Mouse (Mus musculus) MEL (cell line): ENCODE measurements around the gene Sult2b1. TPM values are rescaled to one million over a fixed set of nuclear protein-coding genes. Genes with fewer than 3 reads are reported as not detected.

Experiments used
- DNase-seq: peaks from one replicate; pipeline ENCODE4 v3.0.0; 2011; ENCODE audit warnings: low read depth, low spot score
- H3K27ac ChIP-seq: 2 replicates; pipeline ENCODE4 v1.5.1; 2012; ENCODE audit warnings: low read depth, mild to moderate bottlenecking, control low read depth, low read length, moderate library complexity; ENCODE audit not compliant: control insufficient read depth
- H3K27me3 ChIP-seq, 2 experiments: fragments of 150-350 bp in 1 of 2; sonication (generic) in 1 of 2; 2 replicates each; pipeline ENCODE4 v1.6.1; 2012; ENCODE audit warnings: low read length in 2 of 2, mild to moderate bottlenecking in 2 of 2, improper control_type of control experiment in 1 of 2, moderate library complexity in 1 of 2; ENCODE audit not compliant: insufficient read depth in 2 of 2, control insufficient read depth in 1 of 2
- H3K36me3 ChIP-seq, 2 experiments: 2 replicates each; pipeline ENCODE4 v1.6.1; 2012 to 2014; ENCODE audit warnings: low read length in 2 of 2, improper control_type of control experiment in 1 of 2, inconsistent platforms in 1 of 2, mild to moderate bottlenecking in 1 of 2; ENCODE audit not compliant: insufficient read depth in 2 of 2, control insufficient read depth in 1 of 2
- H3K4me1 ChIP-seq, 2 experiments: fragments of 150-350 bp in 1 of 2; sonication (generic) in 1 of 2; 2 replicates each; pipeline ENCODE4 v1.6.1; 2012; ENCODE audit warnings: low read length in 2 of 2, improper control_type of control experiment in 1 of 2, mild to moderate bottlenecking in 1 of 2; ENCODE audit not compliant: insufficient read depth in 2 of 2, control insufficient read depth in 1 of 2
- H3K4me3 ChIP-seq, 2 experiments: fragments of 150-350 bp in 1 of 2; sonication (generic) in 1 of 2; 2 replicates each; pipeline ENCODE4 v1.5.1; 2012; ENCODE audit warnings: low read depth in 2 of 2, low read length in 2 of 2, mild to moderate bottlenecking in 2 of 2, moderate library complexity in 2 of 2, control low read depth in 1 of 2, improper control_type of control experiment in 1 of 2; ENCODE audit not compliant: control insufficient read depth in 1 of 2, insufficient read depth in 1 of 2
- H3K79me2 ChIP-seq: 2 replicates; pipeline ENCODE4 v1.6.1; 2012; ENCODE audit warnings: mild to moderate bottlenecking, low read length, moderate library complexity; ENCODE audit not compliant: control insufficient read depth, poor library complexity, insufficient read depth
- H3K9ac ChIP-seq: 2 replicates; pipeline ENCODE4 v1.6.1; 2012; ENCODE audit warnings: low read depth, mild to moderate bottlenecking, control low read depth, low read length, moderate library complexity; ENCODE audit not compliant: control insufficient read depth, poor library complexity, severe bottlenecking
- H3K9me3 ChIP-seq: fragments of 150-350 bp; sonication (generic); replicated peaks from 2 replicates; pipeline ENCODE4 v1.6.1; 2012; ENCODE audit warnings: mild to moderate bottlenecking, low read length, improper control_type of control experiment, moderate library complexity; ENCODE audit not compliant: insufficient read depth
- CTCF ChIP-seq, 3 experiments: IDR thresholded peaks in 2 of 3; conservative IDR thresholded peaks in 1 of 3; 2 replicates each; pipeline ENCODE4 v1.5.1; 2011 to 2012; ENCODE audit warnings: low read length in 3 of 3, low read depth in 2 of 3, mild to moderate bottlenecking in 2 of 3, improper control_type of control experiment in 1 of 3, inconsistent platforms in 1 of 3, mixed read lengths in 1 of 3, moderate library complexity in 1 of 3; ENCODE audit not compliant: control insufficient read depth in 1 of 3, insufficient read depth in 1 of 3, poor library complexity in 1 of 3, severe bottlenecking in 1 of 3
- GATA1 ChIP-seq: IDR thresholded peaks from 2 replicates; pipeline ENCODE4 v1.6.1; 2011; ENCODE audit warnings: low read depth, low read length, improper control_type of control experiment
- JUND ChIP-seq: IDR thresholded peaks from 2 replicates; pipeline ENCODE4 v1.6.1; 2011; ENCODE audit warnings: low read depth, mild to moderate bottlenecking, improper control_type of control experiment, low read length
- MAFK ChIP-seq: IDR thresholded peaks from 2 replicates; pipeline ENCODE4 v1.6.1; 2011; ENCODE audit warnings: low read depth, mild to moderate bottlenecking, low read length, improper control_type of control experiment, borderline replicate concordance
- MAX ChIP-seq: IDR thresholded peaks from 2 replicates; pipeline ENCODE4 v1.6.1; 2011; ENCODE audit warnings: low read length, improper control_type of control experiment
- MXI1 ChIP-seq: IDR thresholded peaks from 2 replicates; pipeline ENCODE4 v1.6.1; 2011; ENCODE audit warnings: mild to moderate bottlenecking, low read depth, low read length, improper control_type of control experiment
- MYB ChIP-seq: IDR thresholded peaks from 2 replicates; pipeline ENCODE4 v1.6.1; 2011; ENCODE audit warnings: mild to moderate bottlenecking, low read depth, low read length, improper control_type of control experiment
- POLR2A ChIP-seq, 2 experiments: IDR thresholded peaks; 2 replicates each; pipeline ENCODE4 v1.6.1; 2011 to 2012; ENCODE audit warnings: low read length in 2 of 2, mild to moderate bottlenecking in 2 of 2, control low read depth in 1 of 2, improper control_type of control experiment in 1 of 2, low read depth in 1 of 2, moderate library complexity in 1 of 2; ENCODE audit not compliant: control insufficient read depth in 1 of 2, insufficient read depth in 1 of 2, poor library complexity in 1 of 2
- POLR2AphosphoS2 ChIP-seq: IDR thresholded peaks from 2 replicates; pipeline ENCODE4 v1.6.1; 2011; ENCODE audit warnings: low read length, improper control_type of control experiment
- POLR2AphosphoS5 ChIP-seq: IDR thresholded peaks from 2 replicates; pipeline ENCODE4 v1.6.1; 2012; ENCODE audit warnings: low read depth, borderline replicate concordance, mild to moderate bottlenecking, inconsistent platforms, low read length, moderate library complexity, mixed read lengths
- RAD21 ChIP-seq: IDR thresholded peaks from 2 replicates; pipeline ENCODE4 v1.6.1; 2011; ENCODE audit warnings: mild to moderate bottlenecking, low read depth, low read length, improper control_type of control experiment
- RCOR1 ChIP-seq: IDR thresholded peaks from 2 replicates; pipeline ENCODE4 v1.6.1; 2012; ENCODE audit warnings: low read depth, mild to moderate bottlenecking, inconsistent platforms, low read length, improper control_type of control experiment
- SIN3A ChIP-seq: IDR thresholded peaks from 2 replicates; pipeline ENCODE4 v1.6.1; 2012; ENCODE audit warnings: low read length, improper control_type of control experiment, inconsistent platforms
- SMC3 ChIP-seq: IDR thresholded peaks from 2 replicates; pipeline ENCODE4 v1.6.1; 2011; ENCODE audit warnings: low read depth, low read length, improper control_type of control experiment
- USF1 ChIP-seq: IDR thresholded peaks from 2 replicates; pipeline ENCODE4 v1.6.1; 2014; ENCODE audit warnings: low read depth, mild to moderate bottlenecking, inconsistent platforms, low read length, improper control_type of control experiment, moderate library complexity
- ZC3H11A ChIP-seq: IDR thresholded peaks from 2 replicates; pipeline ENCODE4 v1.6.1; 2012; ENCODE audit warnings: low read depth, mild to moderate bottlenecking, inconsistent platforms, low read length, improper control_type of control experiment
- ZNF384 ChIP-seq: IDR thresholded peaks from 2 replicates; pipeline ENCODE4 v1.6.1; 2012; ENCODE audit warnings: low read depth, mild to moderate bottlenecking, inconsistent platforms, low read length, improper control_type of control experiment
- polyA plus RNA-seq, 2 experiments: library from polyadenylated mRNA; stranded (reverse) in 1 of 2; unstranded in 1 of 2; fragments of >175 nt in 1 of 2; fragments of >200 nt in 1 of 2; gene quantifications; 2 replicates each; pipeline versions ENCODE4 v1.2.1 to v1.2.4; 2012; ENCODE audit warnings: low replicate concordance in 2 of 2, low read depth in 1 of 2; ENCODE audit not compliant: insufficient read length in 2 of 2, insufficient read depth in 1 of 2, missing spikeins in 1 of 2
- total RNA-seq: library from RNA; depleted of rRNA; stranded (reverse); fragments of 300-350 nt; gene quantifications from 2 replicates; pipeline ENCODE4 v1.2.3, GENCODE M21; 2012

Gene Sult2b1
- total and polyA plus RNA-seq, 3 experiments = 0.08 to 0.47 TPM; not detected in 1

DNA sequence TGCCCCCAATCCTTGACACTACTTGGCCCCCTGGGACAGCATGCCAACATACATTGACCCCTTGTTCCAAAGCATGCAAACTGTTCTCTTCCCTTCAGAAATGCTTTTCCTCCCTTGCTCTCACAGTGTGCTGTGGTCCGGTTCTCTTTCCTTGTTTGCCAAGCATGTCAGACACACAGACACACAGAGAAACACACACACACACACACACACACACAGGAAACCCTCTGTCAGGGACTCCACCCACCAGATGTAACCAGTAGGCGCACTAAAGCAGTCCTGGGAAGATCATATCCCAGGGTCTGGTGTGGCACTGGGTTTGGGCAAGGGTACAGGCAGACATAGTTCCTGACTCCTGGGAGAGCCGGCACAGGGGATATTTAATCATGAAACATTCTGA lies 97.6 kb downstream of the Sult2b1 start:
- no peaks in the 10 kb centered on the region for H3K9me3 ChIP-seq
- peaks cover 0 to 8% of the 10 kb centered on the region in 2 experiments; a peak in 2 of 4 replicates for H3K36me3 ChIP-seq
- TF ChIP-seq ZC3H11A = no peak
- TF ChIP-seq MAFK = no peak
- TF ChIP-seq RAD21 = no peak
- TF ChIP-seq USF1 = no peak
- no peak for TF ChIP-seq POLR2AphosphoS5
- H3K4me3 ChIP-seq = no peak overlapping the region
- peaks cover 1 to 5% of the 10 kb centered on the region in 2 experiments; a peak in 2 of 4 replicates for H3K27me3 ChIP-seq
- no peaks in the 10 kb centered on the region for H3K79me2 ChIP-seq
- H3K27ac ChIP-seq = no peak overlapping the region
- no peak overlapping the region for H3K9ac ChIP-seq
- H3K4me1 ChIP-seq = peaks cover 4 to 8% of the 10 kb centered on the region in 2 experiments
- DNase-seq = no peak

DNA sequence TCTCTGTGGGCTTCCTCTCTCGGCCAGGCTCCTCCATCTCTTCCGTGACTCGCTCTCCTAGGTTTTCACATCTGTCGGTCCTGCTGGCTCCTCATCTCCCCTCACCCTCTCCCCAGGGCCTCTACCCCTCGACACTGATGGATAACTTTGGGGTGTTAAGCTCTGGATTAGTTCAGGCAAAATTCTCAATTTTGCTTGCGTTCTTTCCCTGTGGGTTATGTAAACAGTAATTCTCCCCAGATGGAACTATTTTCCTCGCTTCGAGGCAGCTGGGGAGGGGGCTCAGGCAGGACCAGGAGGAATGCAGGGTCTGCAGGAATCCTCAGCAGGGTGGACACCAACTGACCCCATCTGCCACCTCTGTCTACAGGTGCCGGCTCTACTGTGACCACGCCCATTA lies 98.7 kb downstream of the Sult2b1 start:
- no peaks in the 10 kb centered on the region for H3K79me2 ChIP-seq
- H3K4me3 ChIP-seq = no peak overlapping the region
- peaks cover 1 to 3% of the 10 kb centered on the region in 2 experiments; a peak in 2 of 4 replicates for H3K27me3 ChIP-seq
- no peak overlapping the region for H3K27ac ChIP-seq
- TF ChIP-seq POLR2A (IDR thresholded peaks at IDR 0.05; ENCODE audit: control insufficient read depth in 1 of 2, insufficient read depth in 1 of 2, low read depth in 1 of 2, low read length in 2 of 2, poor library complexity in 1 of 2) (no peak), MAX (no peak), GATA1 (no peak), POLR2AphosphoS2 (no peak), SIN3A (no peak), JUND (no peak), ZC3H11A (no peak), SMC3 (no peak), CTCF (IDR thresholded peaks at IDR 0.05 in 2 of 3, conservative IDR thresholded peaks at IDR 0.05 in 1 of 3; ENCODE audit: control insufficient read depth in 1 of 3, insufficient read depth in 1 of 3, low read depth in 2 of 3, low read length in 3 of 3, poor library complexity in 1 of 3, severe bottlenecking in 1 of 3) (no peak), MYB (no peak), RCOR1 (no peak), MXI1 (no peak), RAD21 (no peak), MAFK (no peak), ZNF384 (no peak)
- H3K4me1 ChIP-seq = peaks cover 13 to 18% of the 10 kb centered on the region in 2 experiments
- H3K9ac ChIP-seq = no peak overlapping the region
- H3K9me3 ChIP-seq = no peaks in the 10 kb centered on the region
- H3K36me3 ChIP-seq = peaks cover 0 to 16% of the 10 kb centered on the region in 2 experiments; a peak in 2 of 4 replicates
- DNase-seq = no peak
